Mouse (Mus musculus): Measurements from ENCODE around the gene Sesn3. TPM values are rescaled to one million over a fixed set of nuclear protein-coding genes. Genes with fewer than 3 reads are reported as not detected.
"Not testable (repeated sequence)": the region's sequence is repeated elsewhere in the genome, so short reads cannot be mapped to it uniquely, and the experiment has no call there.

Sesn3 gene
- polyA plus RNA-seq, 1 experiment: 26.4 TPM

GRCm38 (mm10) chr9:14335829-14336228, 61.0 kb downstream of the Sesn3 start:
- no peak for TF ChIP-seq CTCF (IDR thresholded peaks at IDR 0.05; ENCODE audit: borderline replicate concordance, extremely low read depth, insufficient read depth, insufficient read length)
- no peak for TF ChIP-seq POLR2A (IDR thresholded peaks at IDR 0.05; ENCODE audit: borderline replicate concordance, extremely low read depth, insufficient read depth, insufficient read length, poor library complexity, severe bottlenecking)
- DNase-seq (ENCODE audit: low read depth): no peak

DNA sequence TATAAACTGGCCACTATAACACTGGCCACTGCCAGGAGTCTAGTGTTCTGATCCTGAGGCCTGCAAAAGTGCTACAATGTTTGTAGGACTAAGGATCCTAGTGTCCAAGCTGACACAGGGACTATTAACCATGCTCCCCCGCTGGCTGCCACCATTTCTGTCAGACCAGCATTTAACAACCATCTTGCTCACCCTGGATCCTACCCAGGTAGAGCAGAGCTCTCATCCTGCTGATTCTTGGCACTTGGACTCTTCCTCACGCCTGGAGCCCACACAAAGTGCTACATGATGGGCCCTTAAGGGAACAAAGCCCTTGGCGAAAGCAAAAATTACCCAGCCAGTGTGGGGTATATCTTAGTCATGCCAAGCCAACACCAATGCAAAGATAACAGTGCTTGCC, 62.0 kb downstream of the Sesn3 start:
- DNase-seq (ENCODE audit: low read depth): no peak
- TF ChIP-seq POLR2A (IDR thresholded peaks at IDR 0.05; ENCODE audit: borderline replicate concordance, extremely low read depth, insufficient read depth, insufficient read length, poor library complexity, severe bottlenecking) (no peak), CTCF (IDR thresholded peaks at IDR 0.05; ENCODE audit: borderline replicate concordance, extremely low read depth, insufficient read depth, insufficient read length) (no peak)

GRCm38 (mm10) chr9:14338701-14339100, 63.8 kb downstream of the Sesn3 start:
- no peak for TF ChIP-seq POLR2A (IDR thresholded peaks at IDR 0.05; ENCODE audit: borderline replicate concordance, extremely low read depth, insufficient read depth, insufficient read length, poor library complexity, severe bottlenecking)
- TF ChIP-seq CTCF (IDR thresholded peaks at IDR 0.05; ENCODE audit: borderline replicate concordance, extremely low read depth, insufficient read depth, insufficient read length): no peak
- no peak for DNase-seq (ENCODE audit: low read depth)

DNA sequence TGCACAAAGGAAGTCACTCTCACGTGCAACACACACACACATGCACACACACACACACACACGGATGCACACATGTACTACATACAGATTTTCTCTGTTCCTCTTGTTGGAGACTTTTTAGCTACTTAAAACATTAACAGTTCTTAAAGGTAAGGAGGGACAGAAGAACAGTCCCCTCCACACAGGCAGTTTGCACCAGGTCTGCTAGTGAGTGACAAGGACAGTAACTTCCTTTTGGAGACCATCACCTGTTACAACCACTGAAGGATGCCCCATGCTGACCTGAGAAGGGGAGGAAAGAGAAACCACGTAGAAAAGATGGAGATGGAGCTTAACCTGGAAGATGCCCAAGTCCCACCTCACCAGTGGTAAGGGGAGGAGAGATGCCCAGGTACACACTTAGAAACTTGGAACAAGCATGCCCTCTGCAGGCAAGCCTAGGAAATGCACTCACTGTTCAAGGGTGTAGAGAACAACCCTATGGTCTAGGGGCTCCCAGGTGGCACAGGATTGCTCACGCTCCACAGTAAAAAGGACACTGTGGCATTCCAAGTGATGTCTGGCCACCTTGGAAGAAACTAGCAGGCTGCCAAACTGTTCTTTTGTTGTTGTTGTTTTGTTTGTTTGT, 67.3 kb downstream of the Sesn3 start:
- no peak for TF ChIP-seq POLR2A (IDR thresholded peaks at IDR 0.05; ENCODE audit: borderline replicate concordance, extremely low read depth, insufficient read depth, insufficient read length, poor library complexity, severe bottlenecking)
- peak; percentile 86 for TF ChIP-seq CTCF (IDR thresholded peaks at IDR 0.05; ENCODE audit: borderline replicate concordance, extremely low read depth, insufficient read depth, insufficient read length)
- DNase-seq (ENCODE audit: low read depth): peak; percentile 83

DNA sequence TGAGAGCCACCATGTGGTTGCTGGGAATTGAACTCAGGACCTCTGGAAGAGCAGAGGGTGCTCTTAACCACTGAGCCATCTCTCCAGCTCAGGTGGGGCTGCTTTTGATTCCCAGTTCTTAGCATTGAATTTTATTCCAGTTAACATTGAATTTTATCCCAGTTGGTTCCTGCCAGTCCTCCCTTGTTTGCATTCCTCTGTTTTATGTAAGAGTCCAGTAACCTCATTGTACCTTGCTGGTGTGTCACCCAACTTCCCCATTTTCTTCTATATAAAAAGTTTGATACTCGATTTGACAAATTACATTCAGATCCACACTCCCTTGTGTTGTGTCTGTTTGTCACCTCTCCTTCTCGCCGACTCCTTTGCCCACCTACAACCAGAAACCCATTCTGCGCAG, 71.0 kb downstream of the Sesn3 start:
- not testable (repeated sequence) for DNase-seq (ENCODE audit: low read depth)

- no peak for TF ChIP-seq POLR2A (IDR thresholded peaks at IDR 0.05; ENCODE audit: borderline replicate concordance, extremely low read depth, insufficient read depth, insufficient read length, poor library complexity, severe bottlenecking)
- peak; percentile 56 for TF ChIP-seq CTCF (IDR thresholded peaks at IDR 0.05; ENCODE audit: borderline replicate concordance, extremely low read depth, insufficient read depth, insufficient read length)
- peak; percentile 6 for DNase-seq (ENCODE audit: low read depth)
Measured at GRCm38 (mm10) chr9:14348416-14348815, 73.5 kb downstream of the Sesn3 start.

- TF ChIP-seq CTCF (IDR thresholded peaks at IDR 0.05; ENCODE audit: borderline replicate concordance, extremely low read depth, insufficient read depth, insufficient read length): no peak
- TF ChIP-seq POLR2A (IDR thresholded peaks at IDR 0.05; ENCODE audit: borderline replicate concordance, extremely low read depth, insufficient read depth, insufficient read length, poor library complexity, severe bottlenecking): no peak
- no peak for DNase-seq (ENCODE audit: low read depth)
Measured at GRCm38 (mm10) chr9:14349380-14349779, 74.5 kb downstream of the Sesn3 start.

GRCm38 (mm10) chr9:14350787-14351186, 75.9 kb downstream of the Sesn3 start:
- TF ChIP-seq CTCF (IDR thresholded peaks at IDR 0.05; ENCODE audit: borderline replicate concordance, extremely low read depth, insufficient read depth, insufficient read length) (no peak), POLR2A (IDR thresholded peaks at IDR 0.05; ENCODE audit: borderline replicate concordance, extremely low read depth, insufficient read depth, insufficient read length, poor library complexity, severe bottlenecking) (no peak)
- no peak for DNase-seq (ENCODE audit: low read depth)

DNA sequence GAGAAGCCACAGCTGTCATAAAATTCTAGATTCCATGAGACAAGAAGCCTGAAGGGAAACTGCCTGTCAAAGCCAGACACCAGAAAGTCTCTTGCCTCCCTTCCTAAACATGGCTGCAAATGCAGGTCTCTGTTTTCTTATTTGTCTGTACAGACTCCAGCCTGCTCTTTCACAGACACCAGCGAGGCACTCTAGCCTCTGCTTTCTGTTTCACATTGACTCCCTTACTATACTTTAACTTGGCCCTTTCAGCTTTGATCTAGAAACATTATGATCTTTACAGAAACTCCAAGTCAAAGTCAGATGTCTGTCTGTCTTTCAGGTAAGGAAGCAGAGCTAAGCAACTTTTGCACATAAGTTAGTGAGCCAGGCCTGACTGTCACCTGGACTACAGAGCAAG, 77.5 kb downstream of the Sesn3 start:
- DNase-seq (ENCODE audit: low read depth): no peak
- TF ChIP-seq POLR2A (IDR thresholded peaks at IDR 0.05; ENCODE audit: borderline replicate concordance, extremely low read depth, insufficient read depth, insufficient read length, poor library complexity, severe bottlenecking) (no peak), CTCF (IDR thresholded peaks at IDR 0.05; ENCODE audit: borderline replicate concordance, extremely low read depth, insufficient read depth, insufficient read length) (no peak)

- no peak for TF ChIP-seq POLR2A (IDR thresholded peaks at IDR 0.05; ENCODE audit: borderline replicate concordance, extremely low read depth, insufficient read depth, insufficient read length, poor library complexity, severe bottlenecking)
- TF ChIP-seq CTCF (IDR thresholded peaks at IDR 0.05; ENCODE audit: borderline replicate concordance, extremely low read depth, insufficient read depth, insufficient read length): no peak
- no peak for DNase-seq (ENCODE audit: low read depth)
Measured at GRCm38 (mm10) chr9:14354852-14355251, 80.0 kb downstream of the Sesn3 start.

DNA sequence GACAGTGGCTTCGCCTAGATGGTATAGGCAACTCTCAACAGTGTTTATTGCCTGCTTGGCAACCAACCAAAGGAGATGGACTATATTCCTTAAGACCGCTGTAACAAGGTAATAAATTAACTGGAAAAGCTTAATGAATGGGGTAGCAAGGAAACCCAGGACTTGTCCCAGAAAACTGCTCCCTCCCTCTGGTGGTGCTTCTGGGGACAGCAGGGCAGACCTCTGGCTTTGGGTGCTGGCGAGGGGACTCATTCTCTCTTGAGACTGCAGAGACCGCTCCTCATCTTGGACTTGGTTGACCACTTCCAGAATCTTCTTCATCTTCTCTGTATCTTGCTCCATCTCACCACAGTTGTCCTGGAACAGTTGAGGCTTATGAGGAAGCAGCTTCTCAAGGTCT, 82.2 kb downstream of the Sesn3 start:
- DNase-seq (ENCODE audit: low read depth): no peak
- no peak for TF ChIP-seq POLR2A (IDR thresholded peaks at IDR 0.05; ENCODE audit: borderline replicate concordance, extremely low read depth, insufficient read depth, insufficient read length, poor library complexity, severe bottlenecking)
- peak; percentile 49; the same call in 1 of the 2 replicates for TF ChIP-seq CTCF (IDR thresholded peaks at IDR 0.05; ENCODE audit: borderline replicate concordance, extremely low read depth, insufficient read depth, insufficient read length)

DNA sequence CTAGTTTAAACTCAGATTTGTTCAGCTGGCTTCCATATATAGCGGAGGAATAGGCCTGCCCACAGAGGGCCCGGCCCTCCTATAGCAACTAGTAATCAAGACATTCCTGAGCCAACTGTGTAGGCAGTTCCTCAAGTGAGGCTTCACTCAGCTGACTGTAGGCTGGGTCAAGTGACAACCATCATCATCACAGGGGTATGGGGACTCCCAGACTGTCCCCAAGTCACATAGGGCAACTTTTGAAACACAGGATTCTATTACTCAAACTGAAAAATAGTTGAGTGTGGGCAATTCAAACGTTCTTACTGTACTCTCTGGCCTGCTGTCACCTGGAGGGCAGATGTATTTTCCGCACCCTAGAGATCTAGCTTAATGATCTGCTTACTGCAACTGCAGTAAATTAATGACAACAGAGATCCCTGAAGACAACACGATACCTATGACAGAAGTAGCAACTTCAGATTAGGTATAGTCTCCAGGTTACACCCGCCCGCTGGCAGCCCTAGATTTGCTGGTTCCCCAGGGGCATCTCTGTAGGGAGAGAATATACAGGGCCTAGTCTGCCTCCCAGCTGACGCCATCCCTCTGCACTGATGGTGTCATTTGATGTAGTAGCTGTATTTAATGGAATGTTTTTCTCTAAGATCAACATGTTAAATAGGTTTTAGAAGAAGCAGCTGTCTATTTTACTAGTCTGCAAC, 87.4 kb downstream of the Sesn3 start:
- DNase-seq (ENCODE audit: low read depth): no peak
- TF ChIP-seq CTCF (IDR thresholded peaks at IDR 0.05; ENCODE audit: borderline replicate concordance, extremely low read depth, insufficient read depth, insufficient read length) (no peak), POLR2A (IDR thresholded peaks at IDR 0.05; ENCODE audit: borderline replicate concordance, extremely low read depth, insufficient read depth, insufficient read length, poor library complexity, severe bottlenecking) (no peak)

All from brain, embryonic 14.5 days (tissue).